Mouse (Mus musculus) E14TG2a.4 (cell line): ENCODE results near the gene Dph2.

Experiments
- CTCF ChIP-seq: conservative IDR thresholded peaks from 2 replicates; pipeline ENCODE4 v1.5.1; 2014; ENCODE audit warnings: low read length
- NANOG ChIP-seq: IDR thresholded peaks from 2 replicates; pipeline ENCODE4 v1.6.1; 2014; ENCODE audit warnings: borderline replicate concordance, low read length, mixed read lengths
- POU5F1 ChIP-seq: IDR thresholded peaks from 2 replicates; pipeline ENCODE4 v1.6.1; 2014; ENCODE audit warnings: low read length, borderline replicate concordance

GRCm38 (mm10) chr4:117914591-117915442 is 23.0 kb upstream of the Dph2 start, which contains the start of gene Ipo13:
- TF ChIP-seq CTCF (no peak), NANOG (no peak), POU5F1 (no peak)
